Mouse (Mus musculus) kidney, adult 2 months (tissue): Measurements from ENCODE around the gene Prrc2c. TPM values are rescaled to one million over a fixed set of nuclear protein-coding genes. Genes with fewer than 3 reads are reported as not detected.

Experiments used
- DNase-seq: peaks from one replicate; pipeline ENCODE4 v3.0.0; 2021
- H3K27ac ChIP-seq: fragments of 200-500 bp; 2 replicates; pipeline ENCODE4 v1.5.1; 2012; ENCODE audit warnings: low read depth, low read length, control low read depth, inconsistent platforms; ENCODE audit not compliant: insufficient read depth
- H3K27me3 ChIP-seq: fragments of 200-500 bp; replicated peaks from 2 replicates; pipeline ENCODE4 v1.6.1; 2012; ENCODE audit warnings: mild to moderate bottlenecking, moderate library complexity, low read length, inconsistent platforms; ENCODE audit not compliant: control insufficient read depth, insufficient read depth
- H3K36me3 ChIP-seq: fragments of 200-500 bp; 2 replicates; pipeline ENCODE4 v1.6.1; 2012; ENCODE audit warnings: mild to moderate bottlenecking, moderate library complexity, low read length, inconsistent platforms; ENCODE audit not compliant: control insufficient read depth, insufficient read depth
- H3K4me1 ChIP-seq: fragments of 200-500 bp; 2 replicates; pipeline ENCODE4 v1.6.1; 2011; ENCODE audit warnings: low read length; ENCODE audit not compliant: control insufficient read depth, insufficient read depth
- H3K4me3 ChIP-seq: fragments of 200-500 bp; 2 replicates; pipeline ENCODE4 v1.5.1; 2011; ENCODE audit warnings: mild to moderate bottlenecking, low read depth, low read length, control low read depth; ENCODE audit not compliant: insufficient read depth
- CTCF ChIP-seq: fragments of 200-500 bp; conservative IDR thresholded peaks from 2 replicates; pipeline ENCODE4 v1.5.1; 2011; ENCODE audit warnings: low read depth, mild to moderate bottlenecking, control low read depth, low read length, moderate library complexity, mixed read lengths; ENCODE audit not compliant: insufficient read depth, insufficient read length
- POLR2A ChIP-seq: fragments of 200-500 bp; IDR thresholded peaks from one replicate; pipeline ENCODE4 v1.6.1; 2011; ENCODE audit warnings: low read depth, low read length, control low read depth
- WGBS: fragments of 180-500 bp; shearing (Covaris S2); methylation state at CpG from one replicate; pipeline ENCODE4 v1.1.7; 2018; 5-methylcytosine and 5-hydroxymethylcytosine counted together
- polyA plus RNA-seq: library from polyadenylated mRNA; depleted of rRNA; stranded (reverse); fragments of >200 nt; gene quantifications from 2 replicates; pipeline ENCODE4 v1.2.3, GENCODE M21; 2012

The Prrc2c gene
- polyA plus RNA-seq, 1 experiment, result 26.7 TPM

- DNase-seq, result no peak
- H3K27ac ChIP-seq, result no peak overlapping the region
- no peaks in the 10 kb centered on the region for H3K4me1 ChIP-seq
- H3K27me3 ChIP-seq, result no peaks in the 10 kb centered on the region
- peaks cover 10% of the 10 kb centered on the region for H3K36me3 ChIP-seq
- no peak overlapping the region for H3K4me3 ChIP-seq
- TF ChIP-seq POLR2A (no peak), CTCF (no peak)
- WGBS, result 91% methylated on average over 6 of the region's 6 CpGs
Observed at GRCm38 (mm10) chr1:162697866-162698265, 42.5 kb downstream of the Prrc2c start.

DNA sequence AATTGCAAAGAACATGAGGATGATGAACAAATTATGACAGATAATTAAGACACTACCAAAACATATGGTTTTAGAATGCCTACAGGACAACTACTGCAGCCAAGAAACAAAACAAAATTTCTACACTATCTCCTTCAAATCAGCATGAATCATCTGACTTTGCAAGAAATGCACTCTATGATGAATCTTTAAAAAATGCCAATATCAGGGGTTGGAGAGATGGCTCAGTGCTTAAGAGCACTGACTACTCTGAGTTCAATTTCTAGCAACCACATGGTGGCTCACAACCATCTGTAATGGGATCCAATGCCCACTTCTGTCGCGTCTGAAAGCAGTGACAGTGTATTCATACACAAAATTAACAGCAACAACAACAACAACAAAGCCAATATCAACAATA, 46.6 kb downstream of the Prrc2c start:
- no peaks in the 10 kb centered on the region for H3K4me1 ChIP-seq
- TF ChIP-seq POLR2A, result no peak
- peaks cover 13% of the 10 kb centered on the region for H3K36me3 ChIP-seq
- DNase-seq, result no peak
- no peak overlapping the region for H3K4me3 ChIP-seq
- H3K27ac ChIP-seq, result no peak overlapping the region
- 66% methylated on average over 2 of the region's 2 CpGs for WGBS
- H3K27me3 ChIP-seq, result no peaks in the 10 kb centered on the region

- Histone ChIP-seq H3K27ac (no peak overlapping the region), H3K36me3 (no peaks in the 10 kb centered on the region), H3K4me1 (no peaks in the 10 kb centered on the region; the same call in 1 of the 2 replicates), H3K4me3 (no peak overlapping the region), H3K27me3 (no peaks in the 10 kb centered on the region)
- no peak for DNase-seq
- 3% methylated on average over 11 of the region's 11 CpGs for WGBS
- TF ChIP-seq CTCF (no peak), POLR2A (no peak)
Observed at GRCm38 (mm10) chr1:162665486-162666174, 74.7 kb downstream of the Prrc2c start.

DNA sequence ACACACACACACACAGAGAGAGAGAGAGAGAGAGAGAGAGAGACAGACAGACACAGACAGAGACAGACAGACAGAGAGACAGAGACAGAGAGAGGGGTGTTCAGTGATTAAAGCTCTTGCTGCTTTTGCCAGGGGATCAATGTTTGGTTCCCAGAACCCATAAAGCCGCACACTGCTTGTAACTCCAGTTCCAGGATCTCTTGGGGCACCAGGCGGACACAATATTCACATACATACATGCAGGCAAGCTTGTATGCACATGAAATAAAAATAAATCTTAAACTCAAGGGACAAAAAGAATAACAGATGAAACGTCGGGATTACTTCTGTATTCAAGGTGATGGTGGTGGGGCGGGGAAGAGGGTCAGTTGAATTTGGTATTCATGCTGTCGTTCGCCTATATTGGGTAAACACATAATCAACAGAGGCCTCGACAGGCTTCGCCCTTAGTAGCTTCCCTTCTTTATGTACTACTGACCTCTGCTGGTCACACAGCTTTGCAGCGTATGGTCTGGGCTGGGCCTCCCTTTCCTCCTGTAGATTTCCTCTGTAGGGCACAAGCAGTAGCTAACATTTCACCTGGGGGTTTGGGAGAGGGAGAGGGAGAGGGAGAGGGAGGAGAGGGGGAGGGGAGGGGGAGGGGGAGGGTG, 75.4 kb downstream of the Prrc2c start:
- peak; percentile 80 for DNase-seq
- TF ChIP-seq POLR2A (no peak), CTCF (peak; percentile 94)
- H3K36me3 ChIP-seq, result no peaks in the 10 kb centered on the region
- WGBS, result 18% methylated on average over 10 of the region's 10 CpGs
- H3K4me3 ChIP-seq, result no peak overlapping the region
- H3K27ac ChIP-seq, result no peak overlapping the region
- H3K27me3 ChIP-seq, result no peaks in the 10 kb centered on the region
- H3K4me1 ChIP-seq, result no peaks in the 10 kb centered on the region; the same call in 1 of the 2 replicates

GRCm38 (mm10) chr1:162660276-162660860, 80.0 kb downstream of the Prrc2c start:
- H3K27me3 ChIP-seq, result no peaks in the 10 kb centered on the region
- no peak overlapping the region for H3K4me3 ChIP-seq
- TF ChIP-seq CTCF (no peak), POLR2A (no peak)
- H3K36me3 ChIP-seq, result no peaks in the 10 kb centered on the region
- WGBS, result 81% methylated on average over 11 of the region's 11 CpGs
- H3K27ac ChIP-seq, result no peak overlapping the region
- no peak for DNase-seq
- no peaks in the 10 kb centered on the region; the same call in 1 of the 2 replicates for H3K4me1 ChIP-seq

- no peak for DNase-seq
- Histone ChIP-seq H3K4me1 (no peaks in the 10 kb centered on the region), H3K4me3 (no peak within 1 kb of the TSS), H3K36me3 (no peaks in the 10 kb centered on the region), H3K27me3 (no peaks in the 10 kb centered on the region), H3K27ac (no peak within 1 kb of the TSS)
- TF ChIP-seq CTCF (no peak), POLR2A (no peak)
- 91% methylated on average over 7 of the region's 7 CpGs for WGBS
Observed at GRCm38 (mm10) chr1:162658119-162658518, 82.2 kb downstream of the Prrc2c start, which contains the start of gene Myocos. Gene Myocos (minus strand): TSS chr1:162658219.

- H3K4me1 ChIP-seq, result no peaks in the 10 kb centered on the region
- no peak for DNase-seq
- WGBS, result 95% methylated on average over 14 of the region's 14 CpGs
- no peak overlapping the region for H3K27ac ChIP-seq
- H3K4me3 ChIP-seq, result no peak overlapping the region
- TF ChIP-seq CTCF, result no peak
- no peak for TF ChIP-seq POLR2A
- no peaks in the 10 kb centered on the region for H3K36me3 ChIP-seq
- no peaks in the 10 kb centered on the region for H3K27me3 ChIP-seq
Observed at GRCm38 (mm10) chr1:162648416-162648815, 91.9 kb downstream of the Prrc2c start.
